ENCODE assay signal across 10 mouse cellular contexts in genomic region chr11:69661221-69661881, GRCm38 (mm10). TPM values are rescaled to one million over a fixed set of nuclear protein-coding genes. Genes with fewer than 3 reads are reported as not detected.
DNase-seq lines count a peak whose midpoint lies in the region; ATAC-seq and TF ChIP-seq lines count a peak whose summit lies in the region.
"Had no signal": no experiment of that assay in that cellular context is flagged by ENCODE, and none has a peak within 500 bp of the region (broad histone marks: within the 10 kb centered on the region; RNA-seq: fewer than 3 reads in every experiment).

No protein-coding gene starts in this region.

- H3K9ac ChIP-seq in ES-Bruce4 (ENCODE audit: low read depth, poor library complexity, severe bottlenecking) = peak overlapping the region; percentile 75
- H3K9ac ChIP-seq in forebrain, embryonic 13.5 days = peak overlapping the region; percentile 71
- H3K9ac ChIP-seq in limb, embryonic 11.5 days (ENCODE audit: low read length) = no peak overlapping the region

- peaks cover 71% of the 10 kb centered on the region for H3K36me3 ChIP-seq in erythroblast, embryonic 14.5 days (ENCODE audit: control insufficient read depth)
- peaks cover 8% of the 10 kb centered on the region for H3K36me3 ChIP-seq in ES-Bruce4 (ENCODE audit: control insufficient read depth, insufficient read depth, low read length, poor library complexity, severe bottlenecking)
- H3K36me3 ChIP-seq in forebrain, embryonic 13.5 days (ENCODE audit: poor library complexity, severe bottlenecking) = peaks cover 65% of the 10 kb centered on the region
- H3K36me3 ChIP-seq in limb, embryonic 11.5 days (ENCODE audit: control insufficient read depth, insufficient read depth, low read length) = peaks cover 23% of the 10 kb centered on the region
- H3K36me3 ChIP-seq in small intestine, adult 2 months (ENCODE audit: control insufficient read depth, insufficient read depth, low read length) = peaks cover 21% of the 10 kb centered on the region

- no peak for ATAC-seq in erythroblast, adult 5-6 weeks (replicated peaks; ENCODE audit: low FRiP score, poor library complexity, severe bottlenecking)
- ATAC-seq in forebrain, embryonic 13.5 days = no peak
- ATAC-seq in limb, embryonic 11.5 days (ENCODE audit: insufficient number of reproducible peaks, low FRiP score, low TSS enrichment, low read depth) = no peak
- no peak for ATAC-seq in cerebellum, adult (ENCODE audit: insufficient number of reproducible peaks, low FRiP score, low TSS enrichment)

- peak overlapping the region; percentile 87 for H3K4me3 ChIP-seq in erythroblast, embryonic 14.5 days (replicated peaks)
- peak overlapping the region; percentile 94 for H3K4me3 ChIP-seq in ES-Bruce4 (ENCODE audit: low read depth, low read length)
- peak overlapping the region; percentile 57 for H3K4me3 ChIP-seq in forebrain, embryonic 13.5 days
- peak overlapping the region; percentile 48 for H3K4me3 ChIP-seq in limb, embryonic 11.5 days (ENCODE audit: low read depth, low read length)
- H3K4me3 ChIP-seq in small intestine, adult 2 months (ENCODE audit: low read depth, low read length) = peak overlapping the region; percentile 72

- H3K4me1 ChIP-seq in erythroblast, embryonic 14.5 days (ENCODE audit: control insufficient read depth) = peaks cover 71% of the 10 kb centered on the region
- H3K4me1 ChIP-seq in ES-Bruce4 (ENCODE audit: control insufficient read depth, insufficient read depth, low read length) = no peaks in the 10 kb centered on the region
- peaks cover 22% of the 10 kb centered on the region for H3K4me1 ChIP-seq in forebrain, embryonic 13.5 days
- H3K4me1 ChIP-seq in limb, embryonic 11.5 days (ENCODE audit: control insufficient read depth, insufficient read depth, low read length) = peaks cover 9% of the 10 kb centered on the region; the same call in 1 of the 2 replicates
- H3K4me1 ChIP-seq in small intestine, adult 2 months (ENCODE audit: control insufficient read depth, insufficient read depth, insufficient read length, low read length) = peaks cover 7% of the 10 kb centered on the region

- TF ChIP-seq CTCF in ES-Bruce4 (IDR thresholded peaks at IDR 0.05; ENCODE audit: low read depth, low read length) = no peak
- no peak for TF ChIP-seq CTCF in small intestine, adult 2 months (IDR thresholded peaks at IDR 0.05; ENCODE audit: extremely low read depth, insufficient read length, insufficient replicate concordance, low read depth, low read length)

- 87% methylated on average over 3 of the region's 3 CpGs for WGBS in forebrain, embryonic 13.5 days
- WGBS in limb, embryonic 11.5 days = 88% methylated on average over 3 of the region's 3 CpGs
- WGBS in small intestine, adult 2 months = 18% methylated on average over 3 of the region's 3 CpGs

- peak overlapping the region; percentile 95 for H3K27ac ChIP-seq in ES-Bruce4 (ENCODE audit: insufficient read depth, low read length)
- H3K27ac ChIP-seq in forebrain, embryonic 13.5 days = 0 out of 2 replicates have a peak overlapping the region, but pooled peaks have one; percentile 97
- peak overlapping the region; percentile 93; the same call in 1 of the 2 replicates for H3K27ac ChIP-seq in limb, embryonic 11.5 days (replicated peaks; ENCODE audit: low read depth, low read length)
- peak overlapping the region; percentile 98 for H3K27ac ChIP-seq in small intestine, adult 2 months (ENCODE audit: insufficient read depth, low read depth, low read length)

- H3K4me2 ChIP-seq in forebrain, embryonic 13.5 days = peak overlapping the region; percentile 61
- H3K4me2 ChIP-seq in limb, embryonic 11.5 days (ENCODE audit: low read depth, severe bottlenecking) = peak overlapping the region; percentile 50

- H3K9me3 ChIP-seq in erythroblast, embryonic 14.5 days (ENCODE audit: control insufficient read depth, low read length) = no peaks in the 10 kb centered on the region
- no peaks in the 10 kb centered on the region; the same call in 1 of the 2 replicates for H3K9me3 ChIP-seq in ES-Bruce4 (replicated peaks; ENCODE audit: control insufficient read depth, insufficient read depth, low read length, poor library complexity, severe bottlenecking)
- no peaks in the 10 kb centered on the region for H3K9me3 ChIP-seq in forebrain, embryonic 13.5 days (replicated peaks)
- no peaks in the 10 kb centered on the region for H3K9me3 ChIP-seq in limb, embryonic 11.5 days (ENCODE audit: control insufficient read depth, low read length)

- TF ChIP-seq POLR2A in ES-Bruce4 (IDR thresholded peaks at IDR 0.05; ENCODE audit: insufficient read depth, low read length) = no peak
- no peak for TF ChIP-seq POLR2A in small intestine, adult 2 months (IDR thresholded peaks at IDR 0.05; ENCODE audit: low read depth, low read length)

- no peak for TF ChIP-seq EP300 in ES-Bruce4 (IDR thresholded peaks at IDR 0.05; ENCODE audit: insufficient read depth, low read depth, low read length)

- DNase-seq in limb, embryonic 11.5 days (ENCODE audit: low spot score) = no peak
- no peak for DNase-seq in frontal cortex, adult 2 months (ENCODE audit: extremely low spot score in 1 of 2, low spot score in 1 of 2)

- H3K27me3 ChIP-seq in erythroblast, embryonic 14.5 days (ENCODE audit: control insufficient read depth) = no peaks in the 10 kb centered on the region
- H3K27me3 ChIP-seq in ES-Bruce4 (ENCODE audit: control insufficient read depth, insufficient read depth, low read length, poor library complexity, severe bottlenecking) = no peaks in the 10 kb centered on the region
- H3K27me3 ChIP-seq in forebrain, embryonic 13.5 days = no peaks in the 10 kb centered on the region
- H3K27me3 ChIP-seq in limb, embryonic 11.5 days (ENCODE audit: control insufficient read depth, insufficient read depth, low read length) = no peaks in the 10 kb centered on the region
- H3K27me3 ChIP-seq in small intestine, adult 2 months (ENCODE audit: control insufficient read depth, insufficient read depth, low read length) = no peaks in the 10 kb centered on the region
- H3K27me3 ChIP-seq: Patski had no signal

RNA-seq across cellular contexts. Expression of gene Mpdu1, which starts 1.1 kb away (rescaled TPM):
- 3.9 and 4.3 TPM in 2 replicates for polyA plus RNA-seq in erythroblast, embryonic 14.5 days (2012)
- 2.9 and 15.6 TPM in 2 replicates for total RNA-seq in erythroblast, adult 5-6 weeks (2015; ENCODE audit: low replicate concordance)
- 6.4 and 19.6 TPM in 2 replicates for total RNA-seq in erythroblast, adult 5-6 weeks (2017; ENCODE audit: low replicate concordance)
- polyA plus RNA-seq in ES-Bruce4 (2011; ENCODE audit: insufficient read depth, insufficient read length, low read depth, missing spikeins) = 65.7 and 71.0 TPM in 2 replicates
- 89.4 and 95.2 TPM in 2 replicates for polyA plus RNA-seq in forebrain, embryonic 13.5 days (2015; fragmentation: Nextera tagmentation; extraction: Ambion mirVana)
- polyA plus RNA-seq in limb, embryonic 11.5 days (2014; fragmentation: Nextera tagmentation; extraction: Ambion mirVana) = 21.0 and 41.0 TPM in 2 replicates
- 79.7 and 135 TPM in 2 replicates for polyA plus RNA-seq in small intestine, adult 2 months (2012; rRNA removed)
- 104 and 113 TPM in 2 replicates for polyA plus RNA-seq in frontal cortex, adult 2 months (2012; rRNA removed)

RNA-seq across cellular contexts. Expression of gene Cd68, which starts 4.6 kb away (rescaled TPM):
- polyA plus RNA-seq in erythroblast, embryonic 14.5 days (2012) = 0.60 and 0.78 TPM in 2 replicates
- total RNA-seq in erythroblast, adult 5-6 weeks (2015; ENCODE audit: low replicate concordance) = 42.6 and 48.8 TPM in 2 replicates
- 20.9 and 44.4 TPM in 2 replicates for total RNA-seq in erythroblast, adult 5-6 weeks (2017; ENCODE audit: low replicate concordance)
- polyA plus RNA-seq in ES-Bruce4 (2011; ENCODE audit: insufficient read depth, insufficient read length, low read depth, missing spikeins) = 32.9 and 36.2 TPM in 2 replicates
- polyA plus RNA-seq in forebrain, embryonic 13.5 days (2015; fragmentation: Nextera tagmentation; extraction: Ambion mirVana) = 4.4 and 5.2 TPM in 2 replicates
- 3.4 and 4.5 TPM in 2 replicates for polyA plus RNA-seq in limb, embryonic 11.5 days (2014; fragmentation: Nextera tagmentation; extraction: Ambion mirVana)
- 20.9 and 24.7 TPM in 2 replicates for polyA plus RNA-seq in small intestine, adult 2 months (2012; rRNA removed)
- 13.7 TPM in 2 replicates for polyA plus RNA-seq in frontal cortex, adult 2 months (2012; rRNA removed)

RNA-seq across cellular contexts. Expression of gene Sox15, which starts 6.2 kb away (rescaled TPM):
- polyA plus RNA-seq in erythroblast, embryonic 14.5 days (2012) = not detected in 2 replicates
- not detected in 2 replicates for total RNA-seq in erythroblast, adult 5-6 weeks (2015; ENCODE audit: low replicate concordance)
- total RNA-seq in erythroblast, adult 5-6 weeks (2017; ENCODE audit: low replicate concordance) = not detected in 2 replicates
- polyA plus RNA-seq in ES-Bruce4 (2011; ENCODE audit: insufficient read depth, insufficient read length, low read depth, missing spikeins) = 45.2 and 48.1 TPM in 2 replicates
- not detected in 2 replicates for polyA plus RNA-seq in forebrain, embryonic 13.5 days (2015; fragmentation: Nextera tagmentation; extraction: Ambion mirVana)
- 0.17 TPM in 1 of 2 replicates, not detected in the other for polyA plus RNA-seq in limb, embryonic 11.5 days (2014; fragmentation: Nextera tagmentation; extraction: Ambion mirVana)
- 0.43 TPM in 1 of 2 replicates, not detected in the other for polyA plus RNA-seq in small intestine, adult 2 months (2012; rRNA removed)
- polyA plus RNA-seq in frontal cortex, adult 2 months (2012; rRNA removed) = 0.34 TPM in 1 of 2 replicates, not detected in the other
- polyA plus RNA-seq: large intestine, adult 2 months had no signal

RNA-seq across cellular contexts. Expression of gene Eif4a1, which starts 10.9 kb away (rescaled TPM):
- 27.9 and 30.9 TPM in 2 replicates for polyA plus RNA-seq in erythroblast, embryonic 14.5 days (2012)
- 177 and 204 TPM in 2 replicates for total RNA-seq in erythroblast, adult 5-6 weeks (2015; ENCODE audit: low replicate concordance)
- 163 and 169 TPM in 2 replicates for total RNA-seq in erythroblast, adult 5-6 weeks (2017; ENCODE audit: low replicate concordance)
- polyA plus RNA-seq in ES-Bruce4 (2011; ENCODE audit: insufficient read depth, insufficient read length, low read depth, missing spikeins) = 1,464 and 1,502 TPM in 2 replicates
- polyA plus RNA-seq in forebrain, embryonic 13.5 days (2015; fragmentation: Nextera tagmentation; extraction: Ambion mirVana) = 654 and 701 TPM in 2 replicates
- polyA plus RNA-seq in limb, embryonic 11.5 days (2014; fragmentation: Nextera tagmentation; extraction: Ambion mirVana) = 759 and 892 TPM in 2 replicates
- 92.1 and 134 TPM in 2 replicates for polyA plus RNA-seq in small intestine, adult 2 months (2012; rRNA removed)
- 365 and 370 TPM in 2 replicates for polyA plus RNA-seq in frontal cortex, adult 2 months (2012; rRNA removed)

RNA-seq across cellular contexts. Expression of gene Senp3, which starts 20.5 kb away (rescaled TPM):
- polyA plus RNA-seq in erythroblast, embryonic 14.5 days (2012) = 5.4 and 5.6 TPM in 2 replicates
- 46.4 and 52.3 TPM in 2 replicates for total RNA-seq in erythroblast, adult 5-6 weeks (2015; ENCODE audit: low replicate concordance)
- 10.3 and 18.2 TPM in 2 replicates for total RNA-seq in erythroblast, adult 5-6 weeks (2017; ENCODE audit: low replicate concordance)
- 198 and 221 TPM in 2 replicates for polyA plus RNA-seq in ES-Bruce4 (2011; ENCODE audit: insufficient read depth, insufficient read length, low read depth, missing spikeins)
- polyA plus RNA-seq in forebrain, embryonic 13.5 days (2015; fragmentation: Nextera tagmentation; extraction: Ambion mirVana) = 93.7 and 99.6 TPM in 2 replicates
- polyA plus RNA-seq in limb, embryonic 11.5 days (2014; fragmentation: Nextera tagmentation; extraction: Ambion mirVana) = 125 and 127 TPM in 2 replicates
- polyA plus RNA-seq in small intestine, adult 2 months (2012; rRNA removed) = 15.4 and 24.6 TPM in 2 replicates
- polyA plus RNA-seq in frontal cortex, adult 2 months (2012; rRNA removed) = 138 and 154 TPM in 2 replicates

Comparison
In these comparisons a context has a peak if more than half of its experiments do, and no peak if none do; other contexts are left out.
1. RNA of gene Sox15, which starts 6.2 kb away (polyA plus RNA-seq): 45.2 to 48.1 TPM in ES-Bruce4; 0.17 TPM in limb, embryonic 11.5 days, 0.34 TPM in frontal cortex, adult 2 months, not detected in forebrain, embryonic 13.5 days, 0.43 TPM in small intestine, adult 2 months and not detected in erythroblast, embryonic 14.5 days; every median in the first group is over 10 times any median in the second.
2. Peak in every context shown above with its lines, with median percentiles within 50 percentile points of each other: H3K4me3 ChIP-seq and H3K27ac ChIP-seq.